Mouse (Mus musculus) gastrocnemius, adult 2 months (tissue): ENCODE measurements around the gene Taar7b. TPM values are rescaled to one million over a fixed set of nuclear protein-coding genes. Genes with fewer than 3 reads are reported as not detected.

Experiments
- DNase-seq: peaks from one replicate; pipeline ENCODE4 v3.0.0; 2022
- H3K27ac ChIP-seq: fragments of 200-600 bp; 2 replicates; pipeline ENCODE4 v1.8.1; 2022; ENCODE audit warnings: mild to moderate bottlenecking
- H3K4me3 ChIP-seq: fragments of 200-600 bp; 2 replicates; pipeline ENCODE4 v1.8.1; 2022; ENCODE audit warnings: mild to moderate bottlenecking, moderate library complexity
- CTCF ChIP-seq: fragments of 200-600 bp; IDR thresholded peaks from 2 replicates; pipeline ENCODE4 v1.8.1; 2022; ENCODE audit warnings: antibody characterized with exemption, mild to moderate bottlenecking, moderate library complexity
- intact Hi-C: fragments of 180-260 bp; cut with DNase I; formaldehyde crosslinking; loops from one replicate; pipeline ENCODE4 v1.15.1; 2025
- total RNA-seq, 2 experiments: library from RNA; stranded (reverse); gene quantifications; 2 replicates each; pipeline ENCODE4 v1.2.3; 2021

The Taar7b gene
- total RNA-seq, 2 experiments from 2014 or later = not detected

- intact Hi-C loops = no loop called here
- DNase-seq = no peak
- no peak within 1 kb of the TSS for H3K27ac ChIP-seq
- no peak for TF ChIP-seq CTCF
- no peak within 1 kb of the TSS for H3K4me3 ChIP-seq
Observed at GRCm38 (mm10) chr10:23993381-23993780, 6.4 kb upstream of the Taar7b start, which contains the start of gene Taar7a. Gene Taar7a, minus strand, starts transcription at chr10:23993481.

GRCm38 (mm10) chr10:24006442-24006841, 6.7 kb downstream of the Taar7b start:
- Histone ChIP-seq H3K27ac (no peak overlapping the region), H3K4me3 (no peak overlapping the region)
- DNase-seq = no peak
- no peak for TF ChIP-seq CTCF
- intact Hi-C loops = no loop called here

DNA sequence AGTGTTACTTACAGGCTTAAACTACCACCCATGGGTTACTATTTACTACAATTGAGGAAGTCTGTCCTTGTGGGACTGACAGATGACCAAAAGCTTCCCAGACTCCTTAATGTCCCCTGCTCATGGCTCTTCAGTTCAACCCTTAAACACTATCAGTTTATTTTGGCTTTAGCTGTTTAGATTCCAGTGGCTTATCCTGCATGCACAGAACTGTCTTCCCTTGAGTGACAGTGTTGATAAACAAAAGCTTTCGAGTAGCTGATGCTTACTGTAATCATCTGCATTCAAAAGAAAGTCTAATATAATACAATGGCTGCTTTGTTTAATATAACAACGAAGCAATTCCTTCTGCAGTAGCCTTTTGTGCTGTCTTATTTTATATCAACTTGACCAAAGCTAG, 7.3 kb downstream of the Taar7b start:
- no peak overlapping the region for H3K4me3 ChIP-seq
- DNase-seq = no peak
- H3K27ac ChIP-seq = no peak overlapping the region
- intact Hi-C loops = no loop called here
- no peak for TF ChIP-seq CTCF

DNA sequence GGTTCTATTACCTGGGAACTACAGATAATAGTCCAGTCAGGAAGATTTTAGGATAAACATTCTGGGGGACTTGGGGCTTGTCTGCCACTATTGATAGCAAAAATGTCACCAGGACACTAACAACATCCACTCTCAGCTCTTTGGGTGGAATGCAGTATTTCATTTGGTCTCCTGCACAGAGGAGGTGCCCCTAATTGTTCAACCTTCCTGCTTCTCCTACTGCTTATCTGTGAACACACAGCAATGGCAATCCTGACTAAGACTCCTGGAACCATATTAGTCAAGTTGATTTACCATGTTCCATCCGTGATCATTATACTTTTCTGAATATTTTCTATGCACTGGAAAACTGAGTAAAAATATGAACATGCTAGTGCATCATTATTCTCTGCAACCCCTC, 8.4 kb downstream of the Taar7b start:
- Histone ChIP-seq H3K4me3 (no peak overlapping the region), H3K27ac (no peak overlapping the region)
- intact Hi-C loops = no loop called here
- no peak for TF ChIP-seq CTCF
- no peak for DNase-seq

- intact Hi-C loops = no loop called here
- no peak for TF ChIP-seq CTCF
- no peak for DNase-seq
- Histone ChIP-seq H3K4me3 (no peak within 1 kb of the TSS), H3K27ac (no peak within 1 kb of the TSS)
Observed at GRCm38 (mm10) chr10:24026922-24027321, 27.2 kb downstream of the Taar7b start, which contains the start of gene Taar7d. Gene Taar7d, plus strand, starts transcription at chr10:24027222.

DNA sequence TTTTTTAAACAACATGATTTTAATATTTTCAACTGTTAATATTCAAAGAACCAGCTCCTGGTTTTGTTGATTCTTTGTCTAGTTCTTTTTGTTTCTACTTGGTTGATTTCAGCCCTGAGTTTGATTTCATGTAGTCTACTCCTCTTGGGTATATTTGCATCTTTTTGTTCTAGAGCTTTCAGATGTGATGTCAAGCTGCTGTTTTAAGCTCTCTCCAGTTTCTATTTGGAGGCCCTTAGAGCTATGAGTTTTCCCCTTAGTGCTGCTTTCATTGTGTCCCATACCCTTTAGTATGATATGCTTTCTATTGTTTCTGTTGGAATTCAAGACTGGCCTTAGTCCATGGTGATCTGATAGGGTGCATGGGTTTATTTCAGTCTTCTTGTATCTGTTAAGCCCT, 31.6 kb downstream of the Taar7b start:
- TF ChIP-seq CTCF = no peak
- DNase-seq = no peak
- Histone ChIP-seq H3K4me3 (no peak overlapping the region), H3K27ac (no peak overlapping the region)
- intact Hi-C loops = no loop called here

DNA sequence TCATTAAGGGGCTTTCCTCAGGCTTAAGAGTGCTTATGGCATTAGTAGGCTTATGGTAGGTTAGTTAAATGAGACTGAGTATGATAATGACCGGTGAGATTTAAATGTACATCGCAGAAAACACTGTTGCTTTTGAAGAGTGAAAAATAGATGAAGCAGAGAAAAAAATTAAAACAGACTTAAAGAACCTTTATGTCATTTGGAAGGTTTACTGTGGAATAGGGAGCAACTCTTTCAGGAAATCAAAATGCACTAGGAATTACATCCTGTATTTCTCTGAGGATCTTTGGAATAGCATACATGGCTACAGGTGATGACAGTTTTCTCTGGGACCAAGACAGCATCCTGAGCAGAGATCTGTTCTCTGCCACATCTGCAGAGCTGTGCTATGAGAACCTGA, 37.6 kb downstream of the Taar7b start, which contains the start of gene Taar7e:
Taar7e (plus strand) TSS at position 301 of the 400 bp plus-strand sequence.
- intact Hi-C loops = no loop called here
- no peak for DNase-seq
- H3K4me3 ChIP-seq = no peak within 1 kb of the TSS
- H3K27ac ChIP-seq = no peak within 1 kb of the TSS
- no peak for TF ChIP-seq CTCF

- DNase-seq = no peak
- Histone ChIP-seq H3K27ac (no peak overlapping the region), H3K4me3 (no peak overlapping the region)
- no peak for TF ChIP-seq CTCF
- intact Hi-C loops = no loop called here
Observed at GRCm38 (mm10) chr10:24040120-24040869, 40.6 kb downstream of the Taar7b start.

- no peak for TF ChIP-seq CTCF
- no peak for DNase-seq
- intact Hi-C loops = no loop called here
- Histone ChIP-seq H3K27ac (no peak within 1 kb of the TSS), H3K4me3 (no peak within 1 kb of the TSS)
Observed at GRCm38 (mm10) chr10:24049210-24049609, 49.5 kb downstream of the Taar7b start, which contains the start of gene Taar7f. Gene Taar7f, plus strand, starts transcription at chr10:24049510.

Other genes with a start within 250 kb of the Taar7b start
- gene Rps12, start 212.7 kb upstream of the Taar7b start, total RNA-seq = 100 to 1,000 TPM; 215 to 230 TPM
- 1 to 10 TPM; 5.5 to 6.2 TPM for gene Slc18b1, start 203.0 kb upstream of the Taar7b start, total RNA-seq
- not detected for gene Vnn3, start 148.5 kb upstream of the Taar7b start, total RNA-seq
- under 1 TPM; 0.17 to 0.23 TPM for gene Vnn1, start 105.3 kb upstream of the Taar7b start, total RNA-seq
- not detected for gene Taar1, start 79.6 kb upstream of the Taar7b start, total RNA-seq
- gene Taar2, start 61.4 kb upstream of the Taar7b start, total RNA-seq = not detected
- not detected for gene Taar3, start 50.4 kb upstream of the Taar7b start, total RNA-seq
- gene Taar4, start 39.4 kb upstream of the Taar7b start, total RNA-seq = not detected
- not detected for gene Taar5, start 29.2 kb upstream of the Taar7b start, total RNA-seq
- not detected for gene Taar6, start 14.3 kb upstream of the Taar7b start, total RNA-seq
- not detected for gene Taar7a, start 6.5 kb upstream of the Taar7b start, total RNA-seq
- gene Taar7d, start 27.3 kb downstream of the Taar7b start, total RNA-seq = not detected
- not detected for gene Taar7e, start 37.7 kb downstream of the Taar7b start, total RNA-seq
- gene Taar7f, start 49.6 kb downstream of the Taar7b start, total RNA-seq = not detected
- gene Taar8a, start 76.6 kb downstream of the Taar7b start, total RNA-seq = not detected
- gene Taar8b, start 92.4 kb downstream of the Taar7b start, total RNA-seq = not detected
- not detected for gene Taar8c, start 102.0 kb downstream of the Taar7b start, total RNA-seq
- not detected for gene Taar9, start 109.6 kb downstream of the Taar7b start, total RNA-seq
- 10 to 100 TPM; 21.7 to 26.1 TPM for gene Stx7, start 149.4 kb downstream of the Taar7b start, total RNA-seq
- gene Moxd1, start 223.6 kb downstream of the Taar7b start, total RNA-seq = under 1 TPM; 0.28 to 0.94 TPM